Mouse (Mus musculus) heart, embryonic 16.5 days (tissue): ENCODE data around the gene Atp6v1g2. TPM values are rescaled to one million over a fixed set of nuclear protein-coding genes. Genes with fewer than 3 reads are reported as not detected.

Experiments used
- ATAC-seq: fragments of 200-750 bp; cut with Nextera tagmentation; replicated peaks from 2 replicates; pipeline ENCODE4 v1.8.0; 2017; ENCODE audit warnings: moderate number of reproducible peaks; ENCODE audit not compliant: insufficient read depth, low FRiP score; ENCODE audit errors: extremely low read depth
- H3K27ac ChIP-seq: fragments of 300-500 bp; sonication (generic); 2 replicates; pipeline ENCODE4 v1.5.1; 2014; ENCODE audit warnings: mild to moderate bottlenecking, low read length, control low read depth, moderate library complexity
- H3K27me3 ChIP-seq: fragments of 300-500 bp; sonication (generic); 2 replicates; pipeline ENCODE4 v1.6.1; 2014; ENCODE audit warnings: low read length, mixed read lengths; ENCODE audit not compliant: control insufficient read depth, insufficient read depth
- H3K36me3 ChIP-seq: fragments of 300-500 bp; sonication (generic); 2 replicates; pipeline ENCODE4 v1.6.1; 2014; ENCODE audit not compliant: control insufficient read depth, insufficient read depth
- H3K4me1 ChIP-seq: fragments of 300-500 bp; sonication (generic); 2 replicates; pipeline ENCODE4 v1.6.1; 2014; ENCODE audit warnings: low read length, mixed read lengths; ENCODE audit not compliant: control insufficient read depth, insufficient read depth
- H3K4me2 ChIP-seq: fragments of 300-500 bp; sonication (generic); 2 replicates; pipeline ENCODE4 v1.6.1; 2014; ENCODE audit warnings: low read depth, mild to moderate bottlenecking, control low read depth, low read length
- H3K4me3 ChIP-seq: fragments of 300-500 bp; sonication (generic); 2 replicates; pipeline ENCODE4 v1.5.1; 2014; ENCODE audit warnings: mild to moderate bottlenecking, control low read depth, low read length
- H3K9ac ChIP-seq: fragments of 300-500 bp; sonication (generic); 2 replicates; pipeline ENCODE4 v1.6.1; 2014; ENCODE audit warnings: low read length, control low read depth
- H3K9me3 ChIP-seq: fragments of 300-500 bp; sonication (generic); replicated peaks from 2 replicates; pipeline ENCODE4 v1.6.1; 2016; ENCODE audit warnings: low read length; ENCODE audit not compliant: control insufficient read depth
- WGBS: fragments of 180-500 bp; shearing (Covaris S2); extraction: QIAGEN DNeasy Blood & Tissue Kit; methylation state at CpG from one replicate; pipeline ENCODE4 v1.1.7; 2014; 5-methylcytosine and 5-hydroxymethylcytosine counted together
- polyA plus RNA-seq: library from polyadenylated mRNA; unstranded; fragments of >200 nt; fragmentation: Nextera tagmentation; extraction: Ambion mirVana; gene quantifications from 2 replicates; pipeline ENCODE4 v1.2.1, GENCODE M21; 2015

Gene Atp6v1g2
- polyA plus RNA-seq, 1 experiment from 2014 or later = 10.1 TPM

- Histone ChIP-seq H3K27me3 (no peaks in the 10 kb centered on the region), H3K27ac (peak overlapping the region; percentile 99), H3K4me2 (no peak overlapping the region), H3K9me3 (no peaks in the 10 kb centered on the region), H3K4me1 (peaks cover 29% of the 10 kb centered on the region), H3K36me3 (peaks cover 15% of the 10 kb centered on the region), H3K9ac (no peak overlapping the region), H3K4me3 (no peak overlapping the region)
- ATAC-seq = no peak
- WGBS = 75% methylated on average over 5 of the region's 5 CpGs
Measured at GRCm38 (mm10) chr17:35239700-35240099, 6.2 kb downstream of the Atp6v1g2 start.

GRCm38 (mm10) chr17:35240384-35241304 lies 7.2 kb downstream of the Atp6v1g2 start:
- Histone ChIP-seq H3K36me3 (peaks cover 24% of the 10 kb centered on the region), H3K4me3 (peak overlapping the region; percentile 94), H3K4me2 (peak overlapping the region; percentile 95), H3K9ac (peak overlapping the region; percentile 70), H3K27ac (peak overlapping the region; percentile 99), H3K9me3 (no peaks in the 10 kb centered on the region), H3K4me1 (peaks cover 37% of the 10 kb centered on the region), H3K27me3 (no peaks in the 10 kb centered on the region)
- WGBS = 31% methylated on average over 12 of the region's 12 CpGs
- ATAC-seq = no peak; the same call in 1 of the 2 replicates

- Histone ChIP-seq H3K9me3 (no peaks in the 10 kb centered on the region), H3K36me3 (peaks cover 32% of the 10 kb centered on the region), H3K4me2 (peak within 1 kb of the TSS; percentile 95), H3K4me1 (peaks cover 43% of the 10 kb centered on the region), H3K4me3 (peak within 1 kb of the TSS; percentile 94), H3K27ac (peak within 1 kb of the TSS; percentile 99), H3K27me3 (no peaks in the 10 kb centered on the region), H3K9ac (peak within 1 kb of the TSS; percentile 99)
- under 1% methylated on average over 67 of the region's 69 CpGs for WGBS
- peak; percentile 89 for ATAC-seq
Measured at GRCm38 (mm10) chr17:35241305-35242014, 8.0 kb downstream of the Atp6v1g2 start, which contains the start of gene Ddx39b. Ddx39b (plus strand) TSS chr17:35241746.

GRCm38 (mm10) chr17:35242015-35242941 lies 8.8 kb downstream of the Atp6v1g2 start:
- Histone ChIP-seq H3K4me2 (peak overlapping the region; percentile 95), H3K9me3 (no peaks in the 10 kb centered on the region), H3K4me3 (peak overlapping the region; percentile 94), H3K27me3 (no peaks in the 10 kb centered on the region), H3K36me3 (peaks cover 40% of the 10 kb centered on the region), H3K9ac (peak overlapping the region; percentile 99), H3K27ac (peak overlapping the region; percentile 99), H3K4me1 (peaks cover 43% of the 10 kb centered on the region)
- under 1% methylated on average over 55 of the region's 55 CpGs for WGBS
- ATAC-seq = peak; percentile 47

- H3K4me2 ChIP-seq = peak overlapping the region; percentile 95
- H3K9ac ChIP-seq = peak overlapping the region; percentile 99
- peaks cover 48% of the 10 kb centered on the region for H3K36me3 ChIP-seq
- H3K4me1 ChIP-seq = peaks cover 45% of the 10 kb centered on the region
- H3K27ac ChIP-seq = peak overlapping the region; percentile 99
- no peaks in the 10 kb centered on the region for H3K9me3 ChIP-seq
- H3K27me3 ChIP-seq = no peaks in the 10 kb centered on the region
- ATAC-seq = no peak
- WGBS = 4% methylated on average over 16 of the region's 16 CpGs
- peak overlapping the region; percentile 94 for H3K4me3 ChIP-seq
Measured at GRCm38 (mm10) chr17:35243086-35243485, 9.6 kb downstream of the Atp6v1g2 start.

GRCm38 (mm10) chr17:35244999-35245398 lies 11.5 kb downstream of the Atp6v1g2 start:
- H3K9me3 ChIP-seq = no peaks in the 10 kb centered on the region
- peak overlapping the region; percentile 4; the same call in 1 of the 2 replicates for H3K4me3 ChIP-seq
- H3K27ac ChIP-seq = no peak overlapping the region; the same call in 1 of the 2 replicates
- H3K4me1 ChIP-seq = peaks cover 45% of the 10 kb centered on the region
- H3K36me3 ChIP-seq = peaks cover 67% of the 10 kb centered on the region
- peak overlapping the region; percentile 7; the same call in 1 of the 2 replicates for H3K9ac ChIP-seq
- no peaks in the 10 kb centered on the region for H3K27me3 ChIP-seq
- 46% methylated on average over 2 of the region's 2 CpGs for WGBS
- no peak for ATAC-seq
- H3K4me2 ChIP-seq = peak overlapping the region; percentile 8; the same call in 1 of the 2 replicates

GRCm38 (mm10) chr17:35245731-35246623 lies 12.5 kb downstream of the Atp6v1g2 start:
- Histone ChIP-seq H3K9me3 (no peaks in the 10 kb centered on the region), H3K27me3 (no peaks in the 10 kb centered on the region), H3K4me1 (peaks cover 38% of the 10 kb centered on the region), H3K36me3 (peaks cover 77% of the 10 kb centered on the region), H3K27ac (no peak overlapping the region), H3K9ac (no peak overlapping the region), H3K4me2 (no peak overlapping the region), H3K4me3 (no peak overlapping the region)
- ATAC-seq = no peak
- 75% methylated on average over 15 of the region's 15 CpGs for WGBS
